Mouse (Mus musculus): ENCODE measurements around the gene Orai1. TPM values are rescaled to one million over a fixed set of nuclear protein-coding genes. Genes with fewer than 3 reads are reported as not detected.

Orai1 gene
- polyA plus RNA-seq, 1 experiment from 2014 or later, result 24.6 TPM

GRCm38 (mm10) chr5:122978970-122979369, 35.9 kb upstream of the Orai1 start:
- Histone ChIP-seq H3K9me3 (ENCODE audit: control insufficient read depth, low read length) (no peaks in the 10 kb centered on the region), H3K4me3 (ENCODE audit: control insufficient read depth in 1 of 2, insufficient read depth in 1 of 2, low read depth in 1 of 2, low read length in 2 of 2) (no peak overlapping the region), H3K27me3 (ENCODE audit: control insufficient read depth, insufficient read depth, low read length) (no peaks in the 10 kb centered on the region), H3K4me2 (ENCODE audit: low read length) (no peak overlapping the region), H3K36me3 (ENCODE audit: control insufficient read depth, insufficient read depth, low read length) (0 out of 2 replicates have a peak, but pooled peaks cover 2% of the 10 kb centered on the region), H3K9ac (ENCODE audit: low read length) (no peak overlapping the region), H3K4me1 (ENCODE audit: control insufficient read depth in 2 of 2, insufficient read depth in 2 of 2, low read length in 2 of 2) (peaks cover 7 to 9% of the 10 kb centered on the region in 2 experiments), H3K27ac (replicated peaks in 1 of 2; ENCODE audit: control insufficient read depth in 1 of 2, insufficient read depth in 1 of 2, low read depth in 2 of 2, low read length in 2 of 2) (0 out of 4 replicates have a peak overlapping the region, but pooled peaks of 1 of the 2 experiments have one; percentile 11)
- no peak for ATAC-seq (ENCODE audit: insufficient number of reproducible peaks, insufficient read depth, low FRiP score, low read depth)
- WGBS, result 37% methylated on average over 8 of the region's 8 CpGs

- H3K4me1 ChIP-seq (ENCODE audit: control insufficient read depth in 2 of 2, insufficient read depth in 2 of 2, low read length in 2 of 2), result peaks cover 10 to 13% of the 10 kb centered on the region in 2 experiments; a peak in 3 of 4 replicates
- no peaks in the 10 kb centered on the region for H3K27me3 ChIP-seq (ENCODE audit: control insufficient read depth, insufficient read depth, low read length)
- no peak overlapping the region for H3K4me2 ChIP-seq (ENCODE audit: low read length)
- no peak overlapping the region for H3K9ac ChIP-seq (ENCODE audit: low read length)
- WGBS, result 89% methylated on average over 5 of the region's 5 CpGs
- H3K36me3 ChIP-seq (ENCODE audit: control insufficient read depth, insufficient read depth, low read length), result peaks cover 5% of the 10 kb centered on the region; the same call in 1 of the 2 replicates
- ATAC-seq (ENCODE audit: insufficient number of reproducible peaks, insufficient read depth, low FRiP score, low read depth), result no peak
- no peaks in the 10 kb centered on the region for H3K9me3 ChIP-seq (ENCODE audit: control insufficient read depth, low read length)
- H3K27ac ChIP-seq (replicated peaks in 1 of 2; ENCODE audit: control insufficient read depth in 1 of 2, insufficient read depth in 1 of 2, low read depth in 2 of 2, low read length in 2 of 2), result no peak overlapping the region
- H3K4me3 ChIP-seq (ENCODE audit: control insufficient read depth in 1 of 2, insufficient read depth in 1 of 2, low read depth in 1 of 2, low read length in 2 of 2), result no peak overlapping the region
Observed at GRCm38 (mm10) chr5:122984483-122984882, 30.4 kb upstream of the Orai1 start.

- 84% methylated on average over 3 of the region's 3 CpGs for WGBS
- Histone ChIP-seq H3K27ac (replicated peaks in 1 of 2; ENCODE audit: control insufficient read depth in 1 of 2, insufficient read depth in 1 of 2, low read depth in 2 of 2, low read length in 2 of 2) (no peak overlapping the region), H3K4me1 (ENCODE audit: control insufficient read depth in 2 of 2, insufficient read depth in 2 of 2, low read length in 2 of 2) (peaks cover 12 to 18% of the 10 kb centered on the region in 2 experiments), H3K9ac (ENCODE audit: low read length) (peak overlapping the region; percentile 27; the same call in 1 of the 2 replicates), H3K4me2 (ENCODE audit: low read length) (no peak overlapping the region), H3K9me3 (ENCODE audit: control insufficient read depth, low read length) (no peaks in the 10 kb centered on the region), H3K36me3 (ENCODE audit: control insufficient read depth, insufficient read depth, low read length) (peaks cover 5% of the 10 kb centered on the region; the same call in 1 of the 2 replicates), H3K27me3 (ENCODE audit: control insufficient read depth, insufficient read depth, low read length) (no peaks in the 10 kb centered on the region), H3K4me3 (ENCODE audit: control insufficient read depth in 1 of 2, insufficient read depth in 1 of 2, low read depth in 1 of 2, low read length in 2 of 2) (no peak overlapping the region)
- ATAC-seq (ENCODE audit: insufficient number of reproducible peaks, insufficient read depth, low FRiP score, low read depth), result no peak
Observed at GRCm38 (mm10) chr5:122985276-122985675, 29.6 kb upstream of the Orai1 start.

- Histone ChIP-seq H3K9ac (ENCODE audit: low read length) (peak overlapping the region; percentile 12; the same call in 1 of the 2 replicates), H3K27me3 (ENCODE audit: control insufficient read depth, insufficient read depth, low read length) (no peaks in the 10 kb centered on the region), H3K4me1 (ENCODE audit: control insufficient read depth in 2 of 2, insufficient read depth in 2 of 2, low read length in 2 of 2) (peaks cover 18 to 26% of the 10 kb centered on the region in 2 experiments), H3K4me2 (ENCODE audit: low read length) (no peak overlapping the region), H3K9me3 (ENCODE audit: control insufficient read depth, low read length) (no peaks in the 10 kb centered on the region), H3K36me3 (ENCODE audit: control insufficient read depth, insufficient read depth, low read length) (peaks cover 3% of the 10 kb centered on the region; the same call in 1 of the 2 replicates), H3K4me3 (ENCODE audit: control insufficient read depth in 1 of 2, insufficient read depth in 1 of 2, low read depth in 1 of 2, low read length in 2 of 2) (no peak overlapping the region), H3K27ac (replicated peaks in 1 of 2; ENCODE audit: control insufficient read depth in 1 of 2, insufficient read depth in 1 of 2, low read depth in 2 of 2, low read length in 2 of 2) (no peak overlapping the region)
- WGBS, result 57% methylated on average over 8 of the region's 8 CpGs
- no peak for ATAC-seq (ENCODE audit: insufficient number of reproducible peaks, insufficient read depth, low FRiP score, low read depth)
Observed at GRCm38 (mm10) chr5:122986091-122986493, 28.8 kb upstream of the Orai1 start.

- no peak for ATAC-seq (ENCODE audit: insufficient number of reproducible peaks, insufficient read depth, low FRiP score, low read depth)
- Histone ChIP-seq H3K4me1 (ENCODE audit: control insufficient read depth in 2 of 2, insufficient read depth in 2 of 2, low read length in 2 of 2) (peaks cover 24 to 33% of the 10 kb centered on the region in 2 experiments), H3K9ac (ENCODE audit: low read length) (peak overlapping the region; percentile 84), H3K36me3 (ENCODE audit: control insufficient read depth, insufficient read depth, low read length) (peaks cover 3% of the 10 kb centered on the region; the same call in 1 of the 2 replicates), H3K4me3 (ENCODE audit: control insufficient read depth in 1 of 2, insufficient read depth in 1 of 2, low read depth in 1 of 2, low read length in 2 of 2) (peak overlapping the region; percentile 69 to 77), H3K4me2 (ENCODE audit: low read length) (peak overlapping the region; percentile 98), H3K9me3 (ENCODE audit: control insufficient read depth, low read length) (no peaks in the 10 kb centered on the region), H3K27me3 (ENCODE audit: control insufficient read depth, insufficient read depth, low read length) (no peaks in the 10 kb centered on the region), H3K27ac (replicated peaks in 1 of 2; ENCODE audit: control insufficient read depth in 1 of 2, insufficient read depth in 1 of 2, low read depth in 2 of 2, low read length in 2 of 2) (peak overlapping the region in 1 of 2 experiments; percentile 92; a peak in 1 of 4 replicates)
- 5% methylated on average over 39 of the region's 39 CpGs for WGBS
Observed at GRCm38 (mm10) chr5:122987211-122988020, 27.5 kb upstream of the Orai1 start.

GRCm38 (mm10) chr5:122988021-122988751, 26.7 kb upstream of the Orai1 start:
- H3K4me3 ChIP-seq (ENCODE audit: control insufficient read depth in 1 of 2, insufficient read depth in 1 of 2, low read depth in 1 of 2, low read length in 2 of 2), result peak overlapping the region; percentile 69 to 77
- WGBS, result under 1% methylated on average over 41 of the region's 41 CpGs
- no peak for ATAC-seq (ENCODE audit: insufficient number of reproducible peaks, insufficient read depth, low FRiP score, low read depth)
- peaks cover 3% of the 10 kb centered on the region; the same call in 1 of the 2 replicates for H3K36me3 ChIP-seq (ENCODE audit: control insufficient read depth, insufficient read depth, low read length)
- H3K9me3 ChIP-seq (ENCODE audit: control insufficient read depth, low read length), result no peaks in the 10 kb centered on the region
- peak overlapping the region; percentile 84 for H3K9ac ChIP-seq (ENCODE audit: low read length)
- H3K27ac ChIP-seq (replicated peaks in 1 of 2; ENCODE audit: control insufficient read depth in 1 of 2, insufficient read depth in 1 of 2, low read depth in 2 of 2, low read length in 2 of 2), result peak overlapping the region; percentile 75 to 92
- H3K27me3 ChIP-seq (ENCODE audit: control insufficient read depth, insufficient read depth, low read length), result no peaks in the 10 kb centered on the region
- H3K4me2 ChIP-seq (ENCODE audit: low read length), result peak overlapping the region; percentile 98
- peaks cover 24 to 33% of the 10 kb centered on the region in 2 experiments for H3K4me1 ChIP-seq (ENCODE audit: control insufficient read depth in 2 of 2, insufficient read depth in 2 of 2, low read length in 2 of 2)

- 0 out of 2 replicates have a peak, but pooled peaks have one; percentile 16 for ATAC-seq (ENCODE audit: insufficient number of reproducible peaks, insufficient read depth, low FRiP score, low read depth)
- peak overlapping the region; percentile 69 to 77 for H3K4me3 ChIP-seq (ENCODE audit: control insufficient read depth in 1 of 2, insufficient read depth in 1 of 2, low read depth in 1 of 2, low read length in 2 of 2)
- H3K4me2 ChIP-seq (ENCODE audit: low read length), result peak overlapping the region; percentile 98
- WGBS, result under 1% methylated on average over 37 of the region's 39 CpGs
- H3K36me3 ChIP-seq (ENCODE audit: control insufficient read depth, insufficient read depth, low read length), result peaks cover 3% of the 10 kb centered on the region; the same call in 1 of the 2 replicates
- H3K9ac ChIP-seq (ENCODE audit: low read length), result peak overlapping the region; percentile 84
- H3K9me3 ChIP-seq (ENCODE audit: control insufficient read depth, low read length), result no peaks in the 10 kb centered on the region
- peaks cover 24 to 33% of the 10 kb centered on the region in 2 experiments for H3K4me1 ChIP-seq (ENCODE audit: control insufficient read depth in 2 of 2, insufficient read depth in 2 of 2, low read length in 2 of 2)
- H3K27ac ChIP-seq (replicated peaks in 1 of 2; ENCODE audit: control insufficient read depth in 1 of 2, insufficient read depth in 1 of 2, low read depth in 2 of 2, low read length in 2 of 2), result peak overlapping the region; percentile 78 to 92
- H3K27me3 ChIP-seq (ENCODE audit: control insufficient read depth, insufficient read depth, low read length), result no peaks in the 10 kb centered on the region
Observed at GRCm38 (mm10) chr5:122989001-122989525, 25.8 kb upstream of the Orai1 start.

Measured in heart, embryonic 14.5 days (tissue).